Mouse (Mus musculus) C2C12 (cell line): ENCODE results near the gene Ctnna2.

Source experiments
- CEBPB ChIP-seq: IDR thresholded peaks from one replicate; pipeline ENCODE4 v1.6.1; 2011; ENCODE audit warnings: low read depth, mild to moderate bottlenecking, control low read depth, moderate library complexity
- CTCF ChIP-seq: IDR thresholded peaks from one replicate; pipeline ENCODE4 v1.5.1; 2011; ENCODE audit not compliant: control insufficient read depth, insufficient read depth, insufficient read length
- MAX ChIP-seq: IDR thresholded peaks from one replicate; pipeline ENCODE4 v1.6.1; 2011; ENCODE audit warnings: mild to moderate bottlenecking, control low read depth
- MYOD1 ChIP-seq: IDR thresholded peaks from one replicate; pipeline ENCODE4 v1.6.1; 2011; ENCODE audit warnings: low read depth; ENCODE audit not compliant: control insufficient read depth, insufficient read length
- MYOG ChIP-seq: IDR thresholded peaks from one replicate; pipeline ENCODE4 v1.6.1; 2011; ENCODE audit not compliant: control insufficient read depth, insufficient read length; ENCODE audit errors: extremely low read depth
- USF1 ChIP-seq: IDR thresholded peaks from one replicate; pipeline ENCODE4 v1.6.1; 2011; ENCODE audit warnings: low read depth, mild to moderate bottlenecking, control low read depth, moderate library complexity

DNA sequence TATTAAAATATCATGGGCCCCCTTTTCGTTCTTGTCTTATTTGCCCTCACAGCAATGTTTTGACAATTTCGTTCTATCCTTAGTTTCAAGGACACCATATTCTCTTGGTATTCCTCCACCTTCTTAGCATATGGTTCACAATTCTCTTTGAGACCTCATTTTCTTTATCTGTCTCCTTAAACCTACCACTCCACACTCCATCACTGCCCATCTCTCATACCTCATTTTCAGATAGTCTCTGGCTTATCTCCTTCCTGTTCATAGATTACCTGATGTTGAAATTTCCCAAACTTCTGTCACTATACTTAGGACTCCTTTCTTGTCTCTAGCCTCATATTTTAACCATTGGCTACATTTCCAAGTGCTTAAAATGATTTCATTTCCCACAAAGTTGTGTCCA is 116.1 kb downstream of the Ctnna2 start:
- no peak for TF ChIP-seq CTCF
- TF ChIP-seq USF1: no peak
- TF ChIP-seq MAX: no peak
- no peak for TF ChIP-seq MYOD1
- TF ChIP-seq CEBPB: no peak
- TF ChIP-seq MYOG: no peak
